Mouse (Mus musculus): ENCODE results near the gene Wnk4. TPM values are rescaled to one million over a fixed set of nuclear protein-coding genes. Genes with fewer than 3 reads are reported as not detected.

Gene Wnk4
- total RNA-seq, 2 experiments from 2014 or later, result 4.5 to 8.0 TPM

DNA sequence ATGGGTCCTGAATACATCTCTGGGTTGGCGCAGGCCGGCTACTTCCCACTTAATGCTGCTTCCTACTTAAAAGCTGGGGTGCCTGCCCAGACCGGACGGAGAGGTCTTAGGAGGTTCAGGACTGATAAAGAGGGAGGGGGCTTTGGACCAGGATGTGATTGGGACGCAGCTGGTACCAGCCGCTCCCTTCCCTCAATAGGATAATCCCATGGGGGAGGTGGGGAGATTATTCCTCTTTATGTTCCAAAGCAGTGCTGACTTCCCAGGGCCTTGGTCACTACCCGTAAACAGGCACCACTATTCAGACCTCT is 13.7 kb upstream of the Wnk4 start:
- intact Hi-C loops (cut with DNase I), result no loop called here
- TF ChIP-seq CTCF (IDR thresholded peaks at IDR 0.05), result no peak
- Histone ChIP-seq H3K4me3 (peak overlapping the region; percentile 60), H3K27ac (peak overlapping the region; percentile 76)
- DNase-seq (ENCODE audit: extremely low spot score in 1 of 2, low spot score in 2 of 2), result no peak

DNA sequence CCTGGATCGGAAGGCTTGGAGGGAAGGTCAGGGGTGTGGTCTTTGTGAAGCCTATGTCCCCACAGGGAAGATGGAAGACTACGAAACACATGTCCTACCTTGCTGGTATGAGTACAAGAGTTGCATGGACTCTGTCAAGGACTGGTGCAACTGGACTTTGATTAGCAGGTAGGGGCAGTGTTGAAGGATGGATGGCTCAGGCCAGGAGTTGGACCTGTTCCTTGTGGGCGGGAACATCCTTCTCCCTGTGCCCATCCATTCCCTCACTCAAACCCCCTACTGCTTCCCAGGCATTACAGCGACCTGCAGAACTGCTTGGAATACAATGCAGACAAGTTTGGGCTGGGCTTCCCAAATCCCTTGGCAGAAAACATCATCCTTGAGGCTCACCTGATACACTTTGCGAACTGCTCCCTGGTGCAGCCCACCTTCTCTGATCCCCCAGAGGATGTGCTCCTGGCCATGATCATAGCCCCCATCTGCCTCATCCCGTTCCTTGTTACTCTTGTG is 12.8 kb upstream of the Wnk4 start:
- Histone ChIP-seq H3K4me3 (peak overlapping the region; percentile 60; the same call in 1 of the 2 replicates), H3K27ac (peak overlapping the region; percentile 45; the same call in 1 of the 2 replicates)
- intact Hi-C loops (cut with DNase I), result loop anchor here (1.0 kb wide), 2 partner anchors 19 to 35 kb away; no protein-coding TSS in a partner anchor
- DNase-seq (ENCODE audit: extremely low spot score in 1 of 2, low spot score in 2 of 2), result no peak
- no peak for TF ChIP-seq CTCF (IDR thresholded peaks at IDR 0.05)

DNA sequence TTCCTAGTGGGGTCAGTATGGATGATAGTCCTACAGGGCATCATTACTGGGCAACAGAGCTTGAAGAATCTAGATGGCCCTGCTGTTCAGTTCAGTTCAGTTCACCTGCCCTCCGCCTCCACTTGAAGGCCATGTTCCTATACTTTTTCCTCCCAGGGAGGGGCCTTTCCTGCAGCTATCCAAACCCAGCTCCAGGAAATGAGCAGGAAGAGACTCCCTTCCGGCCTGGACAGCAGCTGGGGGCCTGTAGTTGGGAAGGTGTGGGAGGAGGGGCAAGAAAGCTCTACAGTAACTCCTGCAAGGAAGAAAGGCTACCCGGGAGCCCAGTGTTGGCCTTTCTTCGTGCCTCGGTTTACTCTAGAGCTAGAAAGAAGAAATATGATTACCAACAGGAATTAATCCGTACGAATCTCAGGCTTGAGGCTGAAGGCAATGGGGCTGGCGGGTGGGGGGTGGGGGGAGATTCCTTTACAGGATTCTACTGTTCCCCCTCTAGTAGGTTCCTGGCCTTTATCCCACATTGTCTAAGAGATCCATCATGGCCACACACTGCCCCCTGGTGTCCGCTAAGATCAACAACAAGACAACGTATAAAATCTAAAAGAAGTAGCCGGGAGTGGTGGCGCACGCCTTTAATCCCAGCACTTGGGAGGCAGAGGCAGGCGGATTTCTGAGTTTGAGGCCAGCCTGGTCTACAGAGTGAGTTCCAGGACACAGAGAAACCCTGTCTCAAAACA is 11.9 kb upstream of the Wnk4 start:
- H3K4me3 ChIP-seq, result no peak overlapping the region

DNA sequence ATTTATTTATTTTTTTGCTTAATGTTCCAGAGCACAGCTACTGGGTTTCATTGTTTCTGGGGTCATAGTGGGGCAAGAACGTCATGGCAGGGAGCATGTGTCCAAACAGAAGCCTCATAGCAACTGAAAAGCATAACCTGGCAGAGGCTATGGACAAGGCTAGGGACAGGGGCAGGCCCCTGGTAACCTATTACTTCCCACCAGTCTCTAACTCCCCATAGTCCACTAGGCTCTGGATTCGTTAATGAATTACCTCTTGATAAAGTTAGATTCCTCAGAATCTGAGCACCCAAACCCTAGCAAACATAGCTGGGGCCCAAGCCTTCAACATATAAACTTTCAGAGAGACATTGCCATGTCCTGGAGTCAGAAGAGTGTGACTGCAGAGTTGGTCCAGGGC is 9.3 kb upstream of the Wnk4 start:
- DNase-seq (ENCODE audit: extremely low spot score in 1 of 2, low spot score in 2 of 2), result no peak
- intact Hi-C loops (cut with DNase I), result no loop called here
- no peak overlapping the region for H3K4me3 ChIP-seq
- no peak overlapping the region for H3K27ac ChIP-seq
- TF ChIP-seq CTCF (IDR thresholded peaks at IDR 0.05), result no peak

More for the DNA sequence above, 11.9 kb upstream of the Wnk4 start:
- peak; percentile 66 for TF ChIP-seq CTCF (IDR thresholded peaks at IDR 0.05)
- intact Hi-C loops (cut with DNase I), result loop anchor here (1.0 kb wide), 2 partner anchors 20 to 36 kb away; no protein-coding TSS in a partner anchor
- H3K27ac ChIP-seq, result peak overlapping the region; percentile 45
- peak; percentile 55 to 65 for DNase-seq (ENCODE audit: extremely low spot score in 1 of 2, low spot score in 2 of 2)

DNA sequence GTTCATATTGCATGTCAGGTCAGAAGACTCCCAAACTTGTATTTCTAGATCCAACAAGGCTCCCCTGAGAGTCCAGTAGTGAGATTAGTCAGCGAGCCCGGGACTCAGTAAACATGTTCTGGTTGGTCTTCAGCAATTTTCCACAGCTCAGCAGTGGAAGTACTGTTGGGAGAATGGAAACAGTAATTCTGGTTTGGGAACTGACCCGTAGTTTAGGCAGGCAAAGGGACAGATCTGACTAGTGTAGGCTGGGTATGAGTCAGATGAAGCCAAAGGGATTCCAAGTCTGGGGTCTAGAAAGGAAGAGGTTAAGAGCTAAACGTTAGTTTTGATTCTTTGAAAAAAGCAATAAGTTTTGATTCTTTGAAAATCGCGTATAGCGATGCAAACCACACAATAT is 7.4 kb upstream of the Wnk4 start:
- no peak for TF ChIP-seq CTCF (IDR thresholded peaks at IDR 0.05)
- DNase-seq (ENCODE audit: extremely low spot score in 1 of 2, low spot score in 2 of 2), result no peak
- Histone ChIP-seq H3K27ac (peak overlapping the region; percentile 93), H3K4me3 (peak overlapping the region; percentile 91)
- intact Hi-C loops (cut with DNase I), result loop anchor here (1.0 to 2.0 kb wide), 2 partner anchors 26 to 49 kb away; partner anchors contain the start of genes Becn1, Cntd1 and Coa3

DNA sequence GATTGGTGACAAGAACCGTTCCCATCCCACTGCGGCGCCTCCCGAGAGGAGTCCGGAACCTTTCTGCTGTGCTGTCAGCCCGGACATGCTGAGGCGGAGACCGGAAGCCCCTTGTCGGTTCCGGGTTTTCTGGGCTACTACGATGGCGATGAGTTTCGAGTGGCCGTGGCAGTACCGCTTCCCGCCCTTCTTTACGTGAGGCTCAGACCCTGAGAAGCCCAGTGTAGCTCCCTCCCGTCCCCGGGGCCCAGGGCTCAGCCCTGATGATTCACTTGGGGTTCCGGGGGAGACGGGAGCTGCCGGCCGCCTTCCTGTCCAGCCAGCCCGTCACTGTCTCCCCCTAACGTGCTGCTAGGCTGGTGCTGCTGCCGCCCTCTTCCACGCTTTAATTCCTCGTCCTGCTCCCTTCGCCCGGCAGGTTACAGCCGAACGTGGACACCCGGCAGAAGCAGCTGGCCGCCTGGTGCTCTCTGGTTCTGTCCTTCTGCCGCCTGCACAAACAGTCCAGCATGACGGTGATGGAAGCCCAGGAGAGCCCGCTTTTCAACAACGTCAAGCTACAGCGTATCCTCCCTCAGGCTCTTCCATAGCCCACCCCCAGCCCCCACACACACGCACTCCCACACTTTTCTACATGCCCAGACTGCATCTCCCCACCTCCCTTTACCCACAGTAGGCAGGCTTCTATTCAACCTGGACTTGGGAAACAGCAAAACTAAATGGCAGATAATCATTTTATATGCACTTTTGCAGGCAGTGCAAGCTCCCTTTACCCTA is 6.6 kb upstream of the Wnk4 start, which contains the start of gene Vps25:
Gene Vps25 (plus strand): TSS at position 95 of the 777 bp plus-strand sequence.
- peak; percentile 6 for TF ChIP-seq CTCF (IDR thresholded peaks at IDR 0.05)
- intact Hi-C loops (cut with DNase I), result loop anchor here (1.0 to 2.0 kb wide), 2 partner anchors 25 to 48 kb away; partner anchors contain the start of genes Becn1, Cntd1 and Coa3
- peak within 1 kb of the TSS; percentile 91 for H3K4me3 ChIP-seq
- peak within 1 kb of the TSS; percentile 93 for H3K27ac ChIP-seq
- peak; percentile 85 for DNase-seq (ENCODE audit: extremely low spot score in 1 of 2, low spot score in 2 of 2)

DNA sequence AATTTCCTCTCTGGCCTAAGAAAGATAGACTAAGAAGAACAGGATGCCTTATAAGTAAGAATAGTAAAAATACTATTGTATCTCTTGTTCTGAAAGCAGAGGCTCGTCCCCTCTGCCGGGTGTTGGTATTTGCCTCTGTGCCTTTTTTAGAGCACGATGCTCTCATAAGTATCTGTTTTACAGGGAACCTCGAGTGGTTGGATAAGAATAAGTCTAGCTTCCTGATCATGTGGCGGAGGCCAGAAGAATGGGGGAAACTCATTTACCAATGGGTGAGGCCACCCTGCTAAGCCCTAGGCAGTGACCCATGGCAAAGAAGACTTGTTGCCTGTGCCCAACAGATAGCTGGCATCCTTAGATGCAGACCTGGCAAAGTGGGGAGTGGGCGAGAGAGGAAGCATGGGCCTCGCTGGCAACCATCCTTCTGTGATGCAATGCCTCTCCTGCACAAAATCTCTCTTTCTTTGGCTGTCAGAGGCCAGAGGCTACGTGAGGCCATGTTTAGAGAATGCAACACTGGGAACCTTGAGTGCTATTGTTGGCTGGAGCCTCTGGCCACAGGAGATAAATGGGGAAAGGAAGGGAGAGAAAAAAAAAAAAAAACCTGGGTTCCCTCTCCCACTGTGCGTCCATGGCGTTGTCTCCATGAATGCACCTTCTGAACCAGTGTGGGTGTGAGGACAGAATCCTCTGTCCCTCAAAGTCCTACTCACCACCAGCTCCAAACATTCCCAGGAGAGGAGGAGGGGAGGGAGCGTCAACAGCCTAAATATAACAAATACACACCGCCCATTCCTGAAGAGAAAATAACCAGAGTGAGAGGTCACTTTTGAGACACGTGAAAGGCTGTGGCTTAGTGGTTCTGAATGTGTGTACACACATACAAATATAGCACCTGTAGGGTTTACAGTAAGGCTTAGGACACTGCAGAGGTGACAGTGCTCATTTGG is 4.3 kb upstream of the Wnk4 start:
- Histone ChIP-seq H3K27ac (no peak overlapping the region), H3K4me3 (no peak overlapping the region)
- DNase-seq (ENCODE audit: extremely low spot score in 1 of 2, low spot score in 2 of 2), result no peak
- no peak for TF ChIP-seq CTCF (IDR thresholded peaks at IDR 0.05)
- intact Hi-C loops (cut with DNase I), result no loop called here

DNA sequence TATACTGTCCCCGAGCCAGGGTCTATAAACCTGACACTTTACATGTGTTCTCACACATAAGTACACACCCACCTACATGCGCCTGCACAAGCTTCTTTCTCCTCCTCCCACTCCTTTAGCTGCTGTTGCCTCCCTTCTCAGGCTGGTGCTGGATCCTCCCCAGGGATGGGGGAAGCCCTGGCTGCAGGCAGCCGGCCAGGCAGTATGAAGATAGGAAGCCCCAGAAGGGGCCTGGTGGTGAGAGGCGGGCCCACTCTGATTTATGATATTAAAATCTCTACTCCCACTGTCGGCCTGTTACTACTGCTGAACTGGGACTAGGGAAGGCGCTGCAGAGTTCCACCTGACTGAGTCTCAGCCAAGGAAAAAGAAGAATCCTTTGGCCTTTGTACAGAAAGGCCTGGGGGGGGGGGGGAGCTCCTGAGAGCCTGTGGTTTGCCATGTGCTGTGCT is 1.1 kb upstream of the Wnk4 start:
- TF ChIP-seq CTCF (IDR thresholded peaks at IDR 0.05), result no peak
- no peak overlapping the region for H3K4me3 ChIP-seq
- intact Hi-C loops (cut with DNase I), result no loop called here
- peak; percentile 49 to 68 for DNase-seq (ENCODE audit: extremely low spot score in 1 of 2, low spot score in 2 of 2)
- no peak overlapping the region for H3K27ac ChIP-seq

DNA sequence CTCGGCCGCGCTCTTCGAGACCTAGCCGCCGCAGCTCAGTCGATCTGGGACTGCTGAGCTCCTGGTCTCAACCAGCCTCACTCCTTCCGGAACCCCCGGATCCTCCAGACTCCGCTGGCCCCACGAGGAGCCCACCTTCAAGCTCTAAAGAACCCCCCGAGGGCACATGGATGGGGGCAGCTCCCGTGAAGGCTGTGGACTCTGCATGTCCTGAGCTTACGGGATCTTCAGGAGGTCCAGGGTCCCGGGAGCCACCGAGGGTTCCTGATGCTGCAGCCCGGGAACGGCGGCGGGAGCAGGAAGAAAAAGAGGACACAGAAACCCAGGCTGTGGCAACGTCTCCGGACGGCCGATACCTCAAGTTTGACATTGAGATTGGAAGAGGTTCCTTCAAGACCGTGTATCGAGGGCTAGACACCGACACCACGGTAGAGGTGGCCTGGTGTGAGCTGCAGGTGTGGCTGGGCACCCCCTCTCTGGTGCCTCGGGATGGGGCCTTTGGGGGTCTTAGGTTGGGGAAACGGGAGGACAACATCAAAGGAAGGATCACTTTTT is 536 bp downstream of the Wnk4 start:
- Histone ChIP-seq H3K4me3 (peak overlapping the region; percentile 53), H3K27ac (peak overlapping the region; percentile 19; the same call in 1 of the 2 replicates)
- no peak for DNase-seq (ENCODE audit: extremely low spot score in 1 of 2, low spot score in 2 of 2)
- intact Hi-C loops (cut with DNase I), result no loop called here
- TF ChIP-seq CTCF (IDR thresholded peaks at IDR 0.05), result no peak

DNA sequence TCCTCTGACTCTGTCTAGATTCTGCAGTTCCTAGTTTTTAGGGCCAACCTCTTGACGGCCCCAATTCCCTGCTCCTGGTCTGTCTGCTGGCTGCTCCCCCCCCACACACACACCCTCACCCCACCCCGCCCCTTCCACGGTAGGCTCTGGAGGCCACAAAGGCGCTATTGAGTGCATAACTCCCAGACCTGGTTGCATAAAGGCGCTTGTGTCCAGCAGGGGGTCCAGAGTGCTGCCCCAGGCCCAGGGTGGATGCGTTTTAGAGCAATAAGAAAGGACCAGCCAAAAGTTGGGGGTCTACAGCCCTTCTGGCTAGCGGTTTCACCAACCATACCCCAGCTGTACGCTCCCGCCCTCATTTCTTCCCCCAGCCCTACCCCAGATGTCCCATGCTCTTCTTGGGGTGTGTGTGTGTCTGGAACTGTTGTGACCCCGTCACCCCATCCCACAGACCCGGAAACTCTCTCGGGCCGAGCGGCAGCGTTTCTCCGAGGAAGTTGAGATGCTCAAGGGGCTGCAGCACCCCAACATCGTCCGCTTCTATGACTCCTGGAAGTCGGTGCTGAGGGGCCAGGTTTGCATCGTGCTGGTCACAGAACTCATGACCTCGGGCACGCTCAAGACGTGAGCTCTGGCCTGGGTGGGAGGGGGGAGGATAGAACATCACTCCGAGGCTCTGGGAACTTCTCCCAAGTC is 2.1 kb downstream of the Wnk4 start:
- no peak for DNase-seq (ENCODE audit: extremely low spot score in 1 of 2, low spot score in 2 of 2)
- intact Hi-C loops (cut with DNase I), result loop anchor here (2.0 kb wide), 1 partner anchor 14 kb away; no protein-coding TSS in a partner anchor
- H3K4me3 ChIP-seq, result no peak overlapping the region
- no peak for TF ChIP-seq CTCF (IDR thresholded peaks at IDR 0.05)
- H3K27ac ChIP-seq, result no peak overlapping the region
